Mouse (Mus musculus): Measurements from ENCODE around the gene Dnpep.
A peak's percentile ranks its signal among the peaks of the same experiment; 100 is the strongest.

Gene Dnpep

DNA sequence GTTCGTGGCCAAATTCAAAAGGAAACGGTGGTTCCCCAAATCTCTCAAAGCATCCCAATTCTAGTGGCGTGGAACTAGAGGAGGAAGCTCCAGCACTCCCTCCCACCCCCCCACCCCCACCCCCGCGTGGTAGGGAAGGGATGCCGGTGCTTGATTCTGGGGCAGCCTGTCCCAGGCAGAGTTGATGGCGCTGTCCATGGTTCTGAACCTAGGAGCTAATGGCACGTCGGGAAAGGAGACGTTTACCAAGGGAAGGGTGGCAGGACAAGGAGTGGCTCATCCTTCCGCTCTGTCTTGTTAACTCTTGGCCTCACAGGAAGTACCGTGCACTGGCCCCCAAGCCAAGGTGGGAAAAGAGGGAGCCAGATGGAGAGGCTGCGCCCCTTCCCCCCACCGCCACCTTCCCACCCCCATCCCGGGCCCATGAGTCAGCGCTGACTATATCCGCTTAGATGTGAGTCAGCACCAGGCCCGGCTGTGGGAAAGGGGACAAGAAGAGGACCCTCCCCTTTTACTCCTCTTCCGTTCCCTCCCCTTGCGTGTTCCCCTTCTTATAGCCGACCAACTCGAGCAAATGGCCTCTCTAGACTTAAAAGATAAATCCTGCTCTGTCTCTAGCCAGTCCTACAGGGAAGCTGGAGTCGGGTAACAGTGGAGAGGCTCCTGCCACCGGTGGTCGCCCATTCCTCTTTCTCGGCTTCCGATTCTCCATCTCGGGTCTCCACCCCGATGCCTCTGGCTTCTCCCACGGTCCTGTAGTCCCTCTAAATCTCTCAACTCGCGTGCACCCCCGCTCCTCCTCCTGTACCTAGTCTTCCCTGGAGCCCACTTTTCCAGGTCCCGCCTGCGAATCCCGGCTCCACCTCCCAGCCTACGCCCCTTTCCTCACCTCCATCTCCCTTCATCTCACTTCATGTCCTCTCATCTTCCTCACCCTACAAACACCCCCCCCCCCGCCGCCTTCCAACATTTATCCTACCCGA lies 54.5 kb downstream of the Dnpep start:
- DNase-seq = peak; percentile 42

DNA sequence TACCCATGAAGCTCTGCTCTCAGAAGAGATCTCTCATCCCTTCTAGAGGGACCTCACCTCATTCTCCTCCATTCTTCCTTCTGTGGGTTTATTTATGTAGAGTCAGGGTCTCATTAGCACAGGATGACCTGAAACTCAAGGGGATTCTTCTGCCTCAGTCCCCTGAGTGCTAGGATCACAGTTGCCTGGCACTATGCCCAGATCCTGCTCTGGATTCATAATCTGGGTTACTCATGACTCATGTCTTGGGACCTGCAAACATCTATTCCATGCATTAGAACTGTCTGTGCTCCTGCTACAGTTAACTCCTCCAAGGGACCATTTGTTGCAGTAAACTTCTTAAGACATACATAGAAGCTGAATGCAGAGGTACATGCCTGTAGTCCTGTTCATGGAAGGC lies 56.5 kb downstream of the Dnpep start:
- no peak for DNase-seq
